Mouse (Mus musculus): ENCODE measurements around the gene Gorasp2. TPM values are rescaled to one million over a fixed set of nuclear protein-coding genes. Genes with fewer than 3 reads are reported as not detected.
A peak's percentile ranks its signal among the peaks of the same experiment; 100 is the strongest.

The Gorasp2 gene
- polyA plus RNA-seq (2014; fragmentation: Nextera tagmentation; extraction: Ambion mirVana), result 147 and 160 TPM in 2 replicates

GRCm38 (mm10) chr2:70660887-70661714, at the start of gene Gorasp2:
Gorasp2 (plus strand) TSS chr2:70661576.
- DNase-seq (ENCODE audit: low spot score), result peak; percentile 99
- H3K4me1 ChIP-seq (replicated peaks; ENCODE audit: control insufficient read depth, insufficient read depth, low read length), result no peaks in the 10 kb centered on the region
- H3K9me3 ChIP-seq (ENCODE audit: control insufficient read depth, low read length), result no peaks in the 10 kb centered on the region
- no peaks in the 10 kb centered on the region for H3K36me3 ChIP-seq (ENCODE audit: control insufficient read depth, insufficient read depth, low read length)
- peak within 1 kb of the TSS; percentile 53 for H3K4me2 ChIP-seq (replicated peaks; ENCODE audit: low read depth, low read length)
- H3K9ac ChIP-seq (ENCODE audit: low read depth, low read length), result peak within 1 kb of the TSS; percentile 80
- no peaks in the 10 kb centered on the region for H3K27me3 ChIP-seq (ENCODE audit: control insufficient read depth, insufficient read depth, low read length)
- 3% methylated on average over 57 of the region's 64 CpGs for WGBS
- peak; percentile 97 for ATAC-seq (ENCODE audit: low FRiP score)
- peak within 1 kb of the TSS; percentile 74 for H3K27ac ChIP-seq (ENCODE audit: low read depth, low read length)
- peak within 1 kb of the TSS; percentile 88 for H3K4me3 ChIP-seq (ENCODE audit: low read depth, low read length)

GRCm38 (mm10) chr2:70614745-70615351, 46.5 kb upstream of the Gorasp2 start:
- 86% methylated on average over 7 of the region's 7 CpGs for WGBS
- H3K27me3 ChIP-seq (ENCODE audit: control insufficient read depth, insufficient read depth, low read length), result no peaks in the 10 kb centered on the region
- no peaks in the 10 kb centered on the region for H3K36me3 ChIP-seq (ENCODE audit: control insufficient read depth, insufficient read depth, low read length)
- H3K4me2 ChIP-seq (replicated peaks; ENCODE audit: low read depth, low read length), result no peak overlapping the region
- H3K4me1 ChIP-seq (replicated peaks; ENCODE audit: control insufficient read depth, insufficient read depth, low read length), result no peaks in the 10 kb centered on the region
- DNase-seq (ENCODE audit: low spot score), result no peak
- H3K27ac ChIP-seq (ENCODE audit: low read depth, low read length), result no peak overlapping the region
- H3K4me3 ChIP-seq (ENCODE audit: low read depth, low read length), result no peak overlapping the region
- H3K9me3 ChIP-seq (ENCODE audit: control insufficient read depth, low read length), result no peaks in the 10 kb centered on the region
- no peak for ATAC-seq (ENCODE audit: low FRiP score)
- no peak overlapping the region for H3K9ac ChIP-seq (ENCODE audit: low read depth, low read length)

- H3K9me3 ChIP-seq (ENCODE audit: control insufficient read depth, low read length), result no peaks in the 10 kb centered on the region
- DNase-seq (ENCODE audit: low spot score) (no peak), ATAC-seq (ENCODE audit: low FRiP score) (no peak)
- no peak overlapping the region for H3K4me3 ChIP-seq (ENCODE audit: low read depth, low read length)
- 68% methylated on average over 2 of the region's 2 CpGs for WGBS
- H3K4me2 ChIP-seq (replicated peaks; ENCODE audit: low read depth, low read length), result no peak overlapping the region
- no peak overlapping the region for H3K9ac ChIP-seq (ENCODE audit: low read depth, low read length)
- no peaks in the 10 kb centered on the region for H3K36me3 ChIP-seq (ENCODE audit: control insufficient read depth, insufficient read depth, low read length)
- H3K27me3 ChIP-seq (ENCODE audit: control insufficient read depth, insufficient read depth, low read length), result no peaks in the 10 kb centered on the region
- H3K27ac ChIP-seq (ENCODE audit: low read depth, low read length), result no peak overlapping the region
- no peaks in the 10 kb centered on the region for H3K4me1 ChIP-seq (replicated peaks; ENCODE audit: control insufficient read depth, insufficient read depth, low read length)
Observed at GRCm38 (mm10) chr2:70616076-70616475, 45.3 kb upstream of the Gorasp2 start.

GRCm38 (mm10) chr2:70616617-70617016, 44.8 kb upstream of the Gorasp2 start:
- WGBS, result 65% methylated on average over 3 of the region's 3 CpGs
- H3K27ac ChIP-seq (ENCODE audit: low read depth, low read length), result no peak overlapping the region

GRCm38 (mm10) chr2:70619232-70619835, 42.0 kb upstream of the Gorasp2 start:
- Histone ChIP-seq H3K9me3 (ENCODE audit: control insufficient read depth, low read length) (no peaks in the 10 kb centered on the region), H3K36me3 (ENCODE audit: control insufficient read depth, insufficient read depth, low read length) (no peaks in the 10 kb centered on the region), H3K4me3 (ENCODE audit: low read depth, low read length) (no peak overlapping the region), H3K4me2 (replicated peaks; ENCODE audit: low read depth, low read length) (no peak overlapping the region), H3K4me1 (replicated peaks; ENCODE audit: control insufficient read depth, insufficient read depth, low read length) (no peaks in the 10 kb centered on the region), H3K27ac (ENCODE audit: low read depth, low read length) (no peak overlapping the region), H3K27me3 (ENCODE audit: control insufficient read depth, insufficient read depth, low read length) (no peaks in the 10 kb centered on the region), H3K9ac (ENCODE audit: low read depth, low read length) (no peak overlapping the region)
- 87% methylated on average over 6 of the region's 6 CpGs for WGBS
- DNase-seq (ENCODE audit: low spot score), result no peak
- ATAC-seq (ENCODE audit: low FRiP score), result no peak

More at GRCm38 (mm10) chr2:70616617-70617016, 44.8 kb upstream of the Gorasp2 start:
- Histone ChIP-seq H3K9me3 (ENCODE audit: control insufficient read depth, low read length) (no peaks in the 10 kb centered on the region), H3K4me2 (replicated peaks; ENCODE audit: low read depth, low read length) (no peak overlapping the region), H3K27me3 (ENCODE audit: control insufficient read depth, insufficient read depth, low read length) (no peaks in the 10 kb centered on the region), H3K4me3 (ENCODE audit: low read depth, low read length) (no peak overlapping the region), H3K9ac (ENCODE audit: low read depth, low read length) (no peak overlapping the region), H3K4me1 (replicated peaks; ENCODE audit: control insufficient read depth, insufficient read depth, low read length) (no peaks in the 10 kb centered on the region), H3K36me3 (ENCODE audit: control insufficient read depth, insufficient read depth, low read length) (no peaks in the 10 kb centered on the region)
- ATAC-seq (ENCODE audit: low FRiP score), result no peak
- DNase-seq (ENCODE audit: low spot score), result no peak

- H3K4me2 ChIP-seq (replicated peaks; ENCODE audit: low read depth, low read length), result no peak overlapping the region
- H3K9me3 ChIP-seq (ENCODE audit: control insufficient read depth, low read length), result no peaks in the 10 kb centered on the region
- WGBS, result 19% methylated on average over 6 of the region's 6 CpGs
- ATAC-seq (ENCODE audit: low FRiP score), result no peak
- no peaks in the 10 kb centered on the region for H3K27me3 ChIP-seq (ENCODE audit: control insufficient read depth, insufficient read depth, low read length)
- no peak overlapping the region for H3K4me3 ChIP-seq (ENCODE audit: low read depth, low read length)
- no peak overlapping the region for H3K9ac ChIP-seq (ENCODE audit: low read depth, low read length)
- no peaks in the 10 kb centered on the region for H3K4me1 ChIP-seq (replicated peaks; ENCODE audit: control insufficient read depth, insufficient read depth, low read length)
- H3K27ac ChIP-seq (ENCODE audit: low read depth, low read length), result no peak overlapping the region
- peak; percentile 85 for DNase-seq (ENCODE audit: low spot score)
- no peaks in the 10 kb centered on the region for H3K36me3 ChIP-seq (ENCODE audit: control insufficient read depth, insufficient read depth, low read length)
Observed at GRCm38 (mm10) chr2:70620225-70620624, 41.2 kb upstream of the Gorasp2 start.

- Histone ChIP-seq H3K4me1 (replicated peaks; ENCODE audit: control insufficient read depth, insufficient read depth, low read length) (no peaks in the 10 kb centered on the region), H3K9me3 (ENCODE audit: control insufficient read depth, low read length) (no peaks in the 10 kb centered on the region), H3K4me3 (ENCODE audit: low read depth, low read length) (no peak overlapping the region), H3K4me2 (replicated peaks; ENCODE audit: low read depth, low read length) (no peak overlapping the region), H3K27me3 (ENCODE audit: control insufficient read depth, insufficient read depth, low read length) (no peaks in the 10 kb centered on the region), H3K27ac (ENCODE audit: low read depth, low read length) (no peak overlapping the region), H3K9ac (ENCODE audit: low read depth, low read length) (no peak overlapping the region), H3K36me3 (ENCODE audit: control insufficient read depth, insufficient read depth, low read length) (no peaks in the 10 kb centered on the region)
- ATAC-seq (ENCODE audit: low FRiP score) (no peak), DNase-seq (ENCODE audit: low spot score) (no peak)
- 72% methylated on average over 4 of the region's 4 CpGs for WGBS
Observed at GRCm38 (mm10) chr2:70622244-70622643, 39.1 kb upstream of the Gorasp2 start.

GRCm38 (mm10) chr2:70625761-70626160, 35.6 kb upstream of the Gorasp2 start:
- no peaks in the 10 kb centered on the region for H3K36me3 ChIP-seq (ENCODE audit: control insufficient read depth, insufficient read depth, low read length)
- DNase-seq (ENCODE audit: low spot score) (no peak), ATAC-seq (ENCODE audit: low FRiP score) (no peak)
- WGBS, result 67% methylated on average over 7 of the region's 7 CpGs
- no peaks in the 10 kb centered on the region for H3K27me3 ChIP-seq (ENCODE audit: control insufficient read depth, insufficient read depth, low read length)
- no peak overlapping the region for H3K4me3 ChIP-seq (ENCODE audit: low read depth, low read length)
- no peaks in the 10 kb centered on the region for H3K9me3 ChIP-seq (ENCODE audit: control insufficient read depth, low read length)
- H3K4me2 ChIP-seq (replicated peaks; ENCODE audit: low read depth, low read length), result no peak overlapping the region
- H3K27ac ChIP-seq (ENCODE audit: low read depth, low read length), result no peak overlapping the region
- no peaks in the 10 kb centered on the region for H3K4me1 ChIP-seq (replicated peaks; ENCODE audit: control insufficient read depth, insufficient read depth, low read length)
- H3K9ac ChIP-seq (ENCODE audit: low read depth, low read length), result no peak overlapping the region

All from hindbrain, embryonic 11.5 days (tissue).